Mouse (Mus musculus): ENCODE data around the gene Zmynd8. TPM values are rescaled to one million over a fixed set of nuclear protein-coding genes. Genes with fewer than 3 reads are reported as not detected.

Zmynd8 gene
- polyA plus RNA-seq, 1 experiment from 2014 or later = 21.9 TPM

- DNase-seq = no peak
These were observed 139.3 kb downstream of the Zmynd8 start for GRCm38 (mm10) chr2:165759421-165759985.

GRCm38 (mm10) chr2:165758534-165758933 is 140.3 kb downstream of the Zmynd8 start:
- WGBS (ENCODE audit: insufficient replicate concordance) = 38% methylated on average over 5 of the region's 5 CpGs
- Histone ChIP-seq H3K36me3 (replicated peaks; ENCODE audit: insufficient read depth, low read length) (no peaks in the 10 kb centered on the region), H3K4me2 (ENCODE audit: low read depth, low read length) (no peak overlapping the region), H3K4me1 (ENCODE audit: insufficient read depth) (no peaks in the 10 kb centered on the region), H3K9me3 (ENCODE audit: low read length) (no peaks in the 10 kb centered on the region), H3K9ac (replicated peaks) (no peak overlapping the region), H3K4me3 (ENCODE audit: low read depth, low read length) (no peak overlapping the region), H3K27me3 (ENCODE audit: insufficient read depth, low read length) (no peaks in the 10 kb centered on the region), H3K27ac (ENCODE audit: low read depth) (no peak overlapping the region)
- TF ChIP-seq EP300 (IDR thresholded peaks at IDR 0.05; ENCODE audit: low read depth) = no peak
- TF ChIP-seq CTCF (IDR thresholded peaks at IDR 0.05; ENCODE audit: low read depth) = no peak
- ATAC-seq (no peak), DNase-seq (no peak)

More at GRCm38 (mm10) chr2:165759421-165759985, 139.3 kb downstream of the Zmynd8 start:
- Histone ChIP-seq H3K27ac (ENCODE audit: low read depth) (no peak overlapping the region), H3K9me3 (ENCODE audit: low read length) (no peaks in the 10 kb centered on the region), H3K4me2 (ENCODE audit: low read depth, low read length) (no peak overlapping the region), H3K4me1 (ENCODE audit: insufficient read depth) (no peaks in the 10 kb centered on the region), H3K9ac (replicated peaks) (no peak overlapping the region), H3K36me3 (replicated peaks; ENCODE audit: insufficient read depth, low read length) (no peaks in the 10 kb centered on the region), H3K4me3 (ENCODE audit: low read depth, low read length) (no peak overlapping the region), H3K27me3 (ENCODE audit: insufficient read depth, low read length) (no peaks in the 10 kb centered on the region)
- TF ChIP-seq EP300 (IDR thresholded peaks at IDR 0.05; ENCODE audit: low read depth) (no peak), CTCF (IDR thresholded peaks at IDR 0.05; ENCODE audit: low read depth) (no peak)
- no peak for ATAC-seq
- 84% methylated on average over 13 of the region's 13 CpGs for WGBS (ENCODE audit: insufficient replicate concordance)

GRCm38 (mm10) chr2:165757799-165758198 is 141.0 kb downstream of the Zmynd8 start:
- Histone ChIP-seq H3K4me2 (ENCODE audit: low read depth, low read length) (no peak overlapping the region), H3K36me3 (replicated peaks; ENCODE audit: insufficient read depth, low read length) (no peaks in the 10 kb centered on the region), H3K4me1 (ENCODE audit: insufficient read depth) (no peaks in the 10 kb centered on the region), H3K9me3 (ENCODE audit: low read length) (no peaks in the 10 kb centered on the region), H3K4me3 (ENCODE audit: low read depth, low read length) (no peak overlapping the region), H3K27me3 (ENCODE audit: insufficient read depth, low read length) (no peaks in the 10 kb centered on the region), H3K9ac (replicated peaks) (no peak overlapping the region), H3K27ac (ENCODE audit: low read depth) (no peak overlapping the region)
- TF ChIP-seq CTCF (IDR thresholded peaks at IDR 0.05; ENCODE audit: low read depth) (no peak), EP300 (IDR thresholded peaks at IDR 0.05; ENCODE audit: low read depth) (no peak)
- WGBS (ENCODE audit: insufficient replicate concordance) = 81% methylated on average over 15 of the region's 15 CpGs
- ATAC-seq (no peak), DNase-seq (no peak)

- no peak overlapping the region for H3K9ac ChIP-seq (replicated peaks)
- WGBS (ENCODE audit: insufficient replicate concordance) = 49% methylated on average over 4 of the region's 4 CpGs
These were observed 146.1 kb downstream of the Zmynd8 start for GRCm38 (mm10) chr2:165752704-165753103.

DNA sequence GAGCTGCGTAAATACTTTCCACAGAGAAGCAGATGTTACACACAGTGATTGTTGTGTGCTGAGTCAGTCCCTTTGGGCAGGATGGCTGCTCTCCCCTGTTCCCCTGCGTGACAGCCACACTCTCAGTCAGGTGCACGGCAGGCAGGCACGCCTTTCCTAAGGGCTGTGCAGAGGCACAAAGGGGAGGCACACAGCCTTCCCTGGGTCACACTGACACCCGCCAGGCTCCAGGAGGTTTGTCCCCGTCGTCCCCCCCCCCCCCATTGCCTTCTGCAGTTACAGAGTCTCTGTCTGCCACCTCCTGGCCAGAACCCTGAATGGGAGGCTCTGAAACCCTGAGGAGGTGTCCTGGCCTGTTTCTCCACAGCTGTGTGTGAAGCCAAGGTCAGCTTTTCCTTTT is 147.7 kb downstream of the Zmynd8 start:
- no peaks in the 10 kb centered on the region for H3K27me3 ChIP-seq (ENCODE audit: insufficient read depth, low read length)
- ATAC-seq (no peak), DNase-seq (peak; percentile 27)
- no peak overlapping the region for H3K4me2 ChIP-seq (ENCODE audit: low read depth, low read length)
- H3K4me3 ChIP-seq (ENCODE audit: low read depth, low read length) = no peak overlapping the region
- no peaks in the 10 kb centered on the region for H3K4me1 ChIP-seq (ENCODE audit: insufficient read depth)
- WGBS (ENCODE audit: insufficient replicate concordance) = 33% methylated on average over 7 of the region's 7 CpGs
- H3K36me3 ChIP-seq (replicated peaks; ENCODE audit: insufficient read depth, low read length) = no peaks in the 10 kb centered on the region
- no peak overlapping the region for H3K27ac ChIP-seq (ENCODE audit: low read depth)
- H3K9ac ChIP-seq (replicated peaks) = no peak overlapping the region
- no peaks in the 10 kb centered on the region for H3K9me3 ChIP-seq (ENCODE audit: low read length)
- TF ChIP-seq CTCF (IDR thresholded peaks at IDR 0.05; ENCODE audit: low read depth) (peak; percentile 49), EP300 (IDR thresholded peaks at IDR 0.05; ENCODE audit: low read depth) (no peak)

More at GRCm38 (mm10) chr2:165752704-165753103, 146.1 kb downstream of the Zmynd8 start:
- Histone ChIP-seq H3K27me3 (ENCODE audit: insufficient read depth, low read length) (no peaks in the 10 kb centered on the region), H3K9me3 (ENCODE audit: low read length) (no peaks in the 10 kb centered on the region), H3K36me3 (replicated peaks; ENCODE audit: insufficient read depth, low read length) (no peaks in the 10 kb centered on the region), H3K4me2 (ENCODE audit: low read depth, low read length) (no peak overlapping the region), H3K4me1 (ENCODE audit: insufficient read depth) (no peaks in the 10 kb centered on the region), H3K4me3 (ENCODE audit: low read depth, low read length) (no peak overlapping the region), H3K27ac (ENCODE audit: low read depth) (no peak overlapping the region)
- ATAC-seq = no peak
- no peak for DNase-seq
- TF ChIP-seq CTCF (IDR thresholded peaks at IDR 0.05; ENCODE audit: low read depth) (no peak), EP300 (IDR thresholded peaks at IDR 0.05; ENCODE audit: low read depth) (no peak)

DNA sequence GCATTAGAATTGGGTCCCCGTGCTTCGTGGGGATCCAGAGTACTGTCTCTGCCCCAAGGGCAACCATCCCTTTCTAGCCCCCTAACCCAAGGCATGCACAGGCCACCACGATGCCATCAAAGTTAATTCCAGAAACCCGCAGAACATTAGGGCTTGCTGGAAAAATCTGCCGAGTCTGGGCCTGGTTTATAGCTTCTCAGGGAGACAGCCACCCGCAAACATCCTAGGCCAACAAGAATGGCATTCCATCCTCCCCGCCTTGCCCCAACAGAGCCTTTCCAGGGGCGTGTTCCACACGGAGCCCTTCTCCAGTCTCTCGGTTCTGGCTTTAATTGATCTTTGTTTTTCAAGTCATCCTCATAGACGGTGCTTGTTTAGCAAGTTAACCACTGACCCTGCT is 150.4 kb downstream of the Zmynd8 start:
- no peak for TF ChIP-seq CTCF (IDR thresholded peaks at IDR 0.05; ENCODE audit: low read depth)
- TF ChIP-seq EP300 (IDR thresholded peaks at IDR 0.05; ENCODE audit: low read depth) = no peak
- H3K4me2 ChIP-seq (ENCODE audit: low read depth, low read length) = no peak overlapping the region
- no peaks in the 10 kb centered on the region for H3K4me1 ChIP-seq (ENCODE audit: insufficient read depth)
- H3K27me3 ChIP-seq (ENCODE audit: insufficient read depth, low read length) = no peaks in the 10 kb centered on the region
- no peak overlapping the region for H3K27ac ChIP-seq (ENCODE audit: low read depth)
- no peaks in the 10 kb centered on the region for H3K9me3 ChIP-seq (ENCODE audit: low read length)
- H3K4me3 ChIP-seq (ENCODE audit: low read depth, low read length) = no peak overlapping the region
- ATAC-seq (no peak), DNase-seq (no peak)
- whole genome bisulfite sequencing (ENCODE audit: insufficient replicate concordance) = 45% methylated on average over 11 of the region's 11 CpGs
- no peaks in the 10 kb centered on the region for H3K36me3 ChIP-seq (replicated peaks; ENCODE audit: insufficient read depth, low read length)
- H3K9ac ChIP-seq (replicated peaks) = no peak overlapping the region

Measured in liver, postnatal 0 days (tissue).